Mouse (Mus musculus) cerebellum, postnatal 25 days (tissue): ENCODE measurements around the gene Gse1.

Experiments used
- DNase-seq, 2 experiments: peaks; one replicate each; pipeline ENCODE4 v3.0.0; 2021; ENCODE audit warnings: mixed read lengths in 2 of 2

Gene Gse1

GRCm38 (mm10) chr8:120243916-120244451, 15.7 kb downstream of the Gse1 start:
- no peak for DNase-seq

- DNase-seq, result no peak
These were observed 16.3 kb downstream of the Gse1 start for GRCm38 (mm10) chr8:120244553-120244952.

GRCm38 (mm10) chr8:120247618-120248017, 19.4 kb downstream of the Gse1 start:
- DNase-seq, result no peak

GRCm38 (mm10) chr8:120248031-120248430, 19.8 kb downstream of the Gse1 start:
- no peak for DNase-seq

- DNase-seq, result no peak
These were observed 20.2 kb downstream of the Gse1 start for GRCm38 (mm10) chr8:120248451-120248850.

- no peak for DNase-seq
These were observed 21.6 kb downstream of the Gse1 start for GRCm38 (mm10) chr8:120249800-120250336.

- no peak for DNase-seq
These were observed 22.6 kb downstream of the Gse1 start for GRCm38 (mm10) chr8:120250750-120251410.

- DNase-seq, result no peak
These were observed 23.3 kb downstream of the Gse1 start for GRCm38 (mm10) chr8:120251411-120252035.

GRCm38 (mm10) chr8:120253626-120254025, 25.4 kb downstream of the Gse1 start:
- no peak for DNase-seq

- DNase-seq, result no peak
These were observed 27.2 kb downstream of the Gse1 start for GRCm38 (mm10) chr8:120255406-120255987.

- no peak for DNase-seq
These were observed 28.7 kb downstream of the Gse1 start for GRCm38 (mm10) chr8:120256958-120257357.

GRCm38 (mm10) chr8:120259206-120259605, 30.9 kb downstream of the Gse1 start:
- DNase-seq, result no peak

GRCm38 (mm10) chr8:120260677-120261076, 32.4 kb downstream of the Gse1 start:
- DNase-seq, result no peak

- DNase-seq, result no peak
These were observed 33.3 kb downstream of the Gse1 start for GRCm38 (mm10) chr8:120261338-120262120.

- no peak for DNase-seq
These were observed 35.6 kb downstream of the Gse1 start for GRCm38 (mm10) chr8:120263879-120264278.

GRCm38 (mm10) chr8:120264388-120264943, 36.2 kb downstream of the Gse1 start:
- DNase-seq, result no peak

GRCm38 (mm10) chr8:120264944-120265453, 36.7 kb downstream of the Gse1 start:
- DNase-seq, result peak; percentile 77 to 84

- peak in 1 of 2 experiments; percentile 52 for DNase-seq
These were observed 37.2 kb downstream of the Gse1 start for GRCm38 (mm10) chr8:120265471-120265870.

GRCm38 (mm10) chr8:120268541-120268980, 40.3 kb downstream of the Gse1 start:
- peak; percentile 69 to 71 for DNase-seq

- peak; percentile 76 to 78 for DNase-seq
These were observed 42.2 kb downstream of the Gse1 start for GRCm38 (mm10) chr8:120270449-120270848.

GRCm38 (mm10) chr8:120273430-120273829, 45.2 kb downstream of the Gse1 start:
- DNase-seq, result no peak
